Mouse (Mus musculus) left cerebral cortex, adult 2 months (tissue): Measurements from ENCODE around the gene Pomgnt1. TPM values are rescaled to one million over a fixed set of nuclear protein-coding genes. Genes with fewer than 3 reads are reported as not detected.

Experiments used
- DNase-seq, 2 experiments: peaks; one replicate each; pipeline ENCODE4 v3.0.0; 2021 to 2022; ENCODE audit warnings: low spot score in 2 of 2, mixed read lengths in 1 of 2; ENCODE audit errors: extremely low spot score in 1 of 2
- H3K27ac ChIP-seq: fragments of 200-600 bp; 2 replicates; pipeline ENCODE4 v1.8.1; 2022
- H3K4me3 ChIP-seq: fragments of 200-600 bp; 2 replicates; pipeline ENCODE4 v1.8.1; 2022
- CTCF ChIP-seq: fragments of 200-600 bp; IDR thresholded peaks from 2 replicates; pipeline ENCODE4 v1.8.1; 2022; ENCODE audit warnings: antibody characterized with exemption, mild to moderate bottlenecking, moderate library complexity
- intact Hi-C: fragments of 180-260 bp; cut with DNase I; formaldehyde crosslinking; loops from one replicate; pipeline ENCODE4 v1.15.1; 2025
- total RNA-seq, 2 experiments: library from RNA; stranded (reverse); gene quantifications; 2 replicates each; pipeline ENCODE4 v1.2.3; 2021

Pomgnt1 gene
- total RNA-seq, 2 experiments from 2014 or later = 80.2 to 85.6 TPM

GRCm38 (mm10) chr4:116160769-116161168 is 37.1 kb downstream of the Pomgnt1 start:
- TF ChIP-seq CTCF = no peak
- Histone ChIP-seq H3K4me3 (no peak overlapping the region), H3K27ac (peak overlapping the region; percentile 85)
- intact Hi-C loops = no loop called here
- DNase-seq = peak; percentile 61 to 75

GRCm38 (mm10) chr4:116162142-116162541 is 38.5 kb downstream of the Pomgnt1 start:
- Histone ChIP-seq H3K4me3 (no peak overlapping the region), H3K27ac (peak overlapping the region; percentile 52; the same call in 1 of the 2 replicates)
- no peak for DNase-seq
- intact Hi-C loops = loop anchor here (1.0 kb wide), 1 partner anchor 14 kb away; no protein-coding TSS in a partner anchor
- no peak for TF ChIP-seq CTCF

- no peak for DNase-seq
- intact Hi-C loops = loop anchor here (5.0 kb wide), 2 partner anchors 177 to 237 kb away; no protein-coding TSS in a partner anchor
- Histone ChIP-seq H3K27ac (no peak overlapping the region), H3K4me3 (no peak overlapping the region)
- no peak for TF ChIP-seq CTCF
Measured at GRCm38 (mm10) chr4:116164759-116165554, 41.3 kb downstream of the Pomgnt1 start.

GRCm38 (mm10) chr4:116165708-116166407 is 42.2 kb downstream of the Pomgnt1 start:
- no peak overlapping the region for H3K4me3 ChIP-seq
- TF ChIP-seq CTCF = no peak
- intact Hi-C loops = loop anchor here (5.0 kb wide), 2 partner anchors 176 to 236 kb away; no protein-coding TSS in a partner anchor
- H3K27ac ChIP-seq = no peak overlapping the region
- DNase-seq = no peak

GRCm38 (mm10) chr4:116167404-116167803 is 43.8 kb downstream of the Pomgnt1 start, which contains the start of gene Tspan1:
Gene Tspan1 (minus strand): TSS chr4:116167601.
- intact Hi-C loops = loop anchor here (5.0 kb wide), 2 partner anchors 175 to 235 kb away; no protein-coding TSS in a partner anchor
- peak; percentile 25 for TF ChIP-seq CTCF

GRCm38 (mm10) chr4:116168617-116169352 is 45.1 kb downstream of the Pomgnt1 start:
- Histone ChIP-seq H3K27ac (no peak overlapping the region), H3K4me3 (no peak overlapping the region)
- intact Hi-C loops = loop anchor here (1.0 to 5.0 kb wide), 3 partner anchors 114 to 234 kb away; no protein-coding TSS in a partner anchor
- peak; percentile 72 to 76 for DNase-seq
- peak; percentile 67 for TF ChIP-seq CTCF

More at GRCm38 (mm10) chr4:116167404-116167803, 43.8 kb downstream of the Pomgnt1 start, which contains the start of gene Tspan1:
- no peak for DNase-seq
- no peak within 1 kb of the TSS for H3K4me3 ChIP-seq
- H3K27ac ChIP-seq = no peak within 1 kb of the TSS

- intact Hi-C loops = loop anchor here (1.0 to 5.0 kb wide), 3 partner anchors 113 to 233 kb away; no protein-coding TSS in a partner anchor
- TF ChIP-seq CTCF = no peak
- no peak overlapping the region for H3K4me3 ChIP-seq
- H3K27ac ChIP-seq = no peak overlapping the region
- no peak for DNase-seq
Measured at GRCm38 (mm10) chr4:116169353-116169672, 45.7 kb downstream of the Pomgnt1 start.

- TF ChIP-seq CTCF = no peak
- H3K4me3 ChIP-seq = no peak within 1 kb of the TSS
- DNase-seq = no peak
- H3K27ac ChIP-seq = peak within 1 kb of the TSS; percentile 96
- intact Hi-C loops = no loop called here
Measured at GRCm38 (mm10) chr4:116173072-116173471, 49.4 kb downstream of the Pomgnt1 start, which contains the start of the genes 1700042G07Rik and Gm49337. Gene 1700042G07Rik (plus strand): TSS chr4:116173372. Gene Gm49337 (plus strand): TSS chr4:116173384.

GRCm38 (mm10) chr4:116173752-116174151 is 50.1 kb downstream of the Pomgnt1 start:
- H3K27ac ChIP-seq = peak overlapping the region; percentile 96
- no peak for TF ChIP-seq CTCF
- intact Hi-C loops = no loop called here
- H3K4me3 ChIP-seq = no peak overlapping the region
- no peak for DNase-seq

GRCm38 (mm10) chr4:116174466-116175116 is 51.0 kb downstream of the Pomgnt1 start:
- DNase-seq = no peak
- no peak overlapping the region for H3K4me3 ChIP-seq
- H3K27ac ChIP-seq = peak overlapping the region; percentile 96
- intact Hi-C loops = no loop called here
- TF ChIP-seq CTCF = no peak

GRCm38 (mm10) chr4:116175136-116175535 is 51.5 kb downstream of the Pomgnt1 start:
- Histone ChIP-seq H3K4me3 (peak overlapping the region; percentile 17; the same call in 1 of the 2 replicates), H3K27ac (peak overlapping the region; percentile 96)
- no peak for DNase-seq
- intact Hi-C loops = no loop called here
- no peak for TF ChIP-seq CTCF
